Mouse (Mus musculus) layer of hippocampus, postnatal 36 days (tissue): ENCODE data around the gene Vps13d. TPM values are rescaled to one million over a fixed set of nuclear protein-coding genes. Genes with fewer than 3 reads are reported as not detected.

ENCODE experiments used
- DNase-seq, 2 experiments: peaks; one replicate each; pipeline ENCODE4 v3.0.0; 2022
- total RNA-seq, 2 experiments: library from RNA; stranded (reverse); gene quantifications; 2 replicates each; pipeline ENCODE4 v1.2.3; 2021

Vps13d gene
- total RNA-seq, 2 experiments from 2014 or later: 66.2 to 71.8 TPM

GRCm38 (mm10) chr4:145147006-145147961 lies 47.5 kb downstream of the Vps13d start:
- DNase-seq: no peak

GRCm38 (mm10) chr4:145143533-145143932 lies 51.3 kb downstream of the Vps13d start:
- DNase-seq: no peak

GRCm38 (mm10) chr4:145136705-145137104 lies 58.1 kb downstream of the Vps13d start:
- no peak for DNase-seq

- DNase-seq: no peak
Observed at GRCm38 (mm10) chr4:145135473-145135872, 59.3 kb downstream of the Vps13d start.

- DNase-seq: no peak
Observed at GRCm38 (mm10) chr4:145130772-145131171, 64.0 kb downstream of the Vps13d start.

GRCm38 (mm10) chr4:145129956-145130548 lies 64.8 kb downstream of the Vps13d start:
- DNase-seq: peak; percentile 21 to 29

GRCm38 (mm10) chr4:145125463-145126220 lies 69.2 kb downstream of the Vps13d start:
- DNase-seq: no peak

GRCm38 (mm10) chr4:145124419-145124818 lies 70.4 kb downstream of the Vps13d start:
- DNase-seq: no peak

- no peak for DNase-seq
Observed at GRCm38 (mm10) chr4:145111641-145112040, 83.2 kb downstream of the Vps13d start.

- no peak for DNase-seq
Observed at GRCm38 (mm10) chr4:145110736-145111135, 84.1 kb downstream of the Vps13d start.

- DNase-seq: no peak
Observed at GRCm38 (mm10) chr4:145106796-145107195, 88.0 kb downstream of the Vps13d start.

- DNase-seq: no peak
Observed at GRCm38 (mm10) chr4:145105319-145105718, 89.5 kb downstream of the Vps13d start.

- DNase-seq: peak in 1 of 2 experiments; percentile 21
Observed at GRCm38 (mm10) chr4:145104917-145105316, 89.9 kb downstream of the Vps13d start.

GRCm38 (mm10) chr4:145103617-145104016 lies 91.2 kb downstream of the Vps13d start:
- DNase-seq: no peak

- no peak for DNase-seq
Observed at GRCm38 (mm10) chr4:145101823-145102718, 92.7 kb downstream of the Vps13d start.

GRCm38 (mm10) chr4:145099853-145100252 lies 95.0 kb downstream of the Vps13d start:
- no peak for DNase-seq

- no peak for DNase-seq
Observed at GRCm38 (mm10) chr4:145099344-145099743, 95.5 kb downstream of the Vps13d start.

GRCm38 (mm10) chr4:145097974-145098373 lies 96.8 kb downstream of the Vps13d start:
- no peak for DNase-seq

GRCm38 (mm10) chr4:145096481-145097039 lies 98.2 kb downstream of the Vps13d start:
- peak; percentile 34 for DNase-seq

GRCm38 (mm10) chr4:145086509-145086908 lies 108.3 kb downstream of the Vps13d start:
- no peak for DNase-seq

GRCm38 (mm10) chr4:145079324-145079723 lies 115.5 kb downstream of the Vps13d start:
- no peak for DNase-seq
